Mouse (Mus musculus) erythroblast, embryonic 14.5 days (primary cell): ENCODE results near the gene Itpr3.

ENCODE experiments used
- GATA1 ChIP-seq: IDR thresholded peaks from 2 replicates; pipeline ENCODE4 v1.6.1; 2012; ENCODE audit warnings: low read length, inconsistent platforms, mixed read lengths
- TAL1 ChIP-seq: IDR thresholded peaks from 3 replicates; pipeline ENCODE4 v1.6.1; 2012; ENCODE audit warnings: low read length, inconsistent platforms, mixed read lengths

DNA sequence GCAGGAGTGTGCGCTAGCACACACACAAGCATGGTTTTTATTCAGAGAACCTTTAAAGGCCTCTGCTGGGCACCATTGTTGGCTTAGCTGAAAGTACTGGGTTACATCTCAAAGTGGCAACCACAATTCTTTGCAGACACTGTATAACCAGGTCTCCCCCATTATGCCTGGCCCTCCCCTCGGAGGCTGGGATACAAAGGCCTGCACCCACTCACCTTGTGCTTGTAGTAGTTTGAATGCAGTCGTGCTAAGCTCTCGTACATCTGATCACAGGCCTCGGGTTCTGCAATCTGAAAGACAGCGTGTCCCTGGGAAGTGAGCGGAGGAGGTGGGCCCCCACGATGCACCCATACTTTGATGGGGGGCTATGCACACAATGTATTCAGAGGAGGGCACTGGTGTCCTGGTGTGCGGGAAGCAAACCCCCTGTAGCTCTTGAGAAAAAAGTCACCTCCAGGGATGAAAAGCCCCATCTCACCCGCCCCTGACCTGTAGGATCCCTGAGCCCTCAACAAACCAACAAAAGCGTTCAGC is 68.6 kb downstream of the Itpr3 start:
- TF ChIP-seq GATA1 (no peak), TAL1 (no peak)
